Mouse (Mus musculus): Measurements from ENCODE around the gene Gm20388.

- TF ChIP-seq CTCF (IDR thresholded peaks at IDR 0.05; ENCODE audit: borderline replicate concordance, extremely low read depth, insufficient read depth, insufficient read length): no peak
- no peak for TF ChIP-seq POLR2A (IDR thresholded peaks at IDR 0.05; ENCODE audit: borderline replicate concordance, extremely low read depth, insufficient read depth, insufficient read length, poor library complexity, severe bottlenecking)
Observed at GRCm38 (mm10) chr8:120298601-120299532, 388.2 kb downstream of the Gm20388 start.

Measured in brain, embryonic 14.5 days (tissue).